Mouse (Mus musculus) lung, embryonic 14.5 days (tissue): ENCODE measurements around the gene B4galt1. TPM values are rescaled to one million over a fixed set of nuclear protein-coding genes. Genes with fewer than 3 reads are reported as not detected.

Experiments
- ATAC-seq: fragments of 200-750 bp; cut with Nextera tagmentation; 2 replicates; pipeline ENCODE4 v1.8.0; 2017; ENCODE audit warnings: mild to moderate bottlenecking, moderate TSS enrichment, moderate library complexity; ENCODE audit not compliant: insufficient read depth
- DNase-seq: peaks from one replicate; pipeline ENCODE4 v3.0.0-alpha.2; 2015
- H3K27ac ChIP-seq: fragments of 300-500 bp; sonication (generic); 2 replicates; pipeline ENCODE4 v1.5.1; 2014; ENCODE audit warnings: low read depth, mild to moderate bottlenecking, moderate library complexity
- H3K27me3 ChIP-seq: fragments of 300-500 bp; sonication (generic); 2 replicates; pipeline ENCODE4 v1.6.1; 2014; ENCODE audit warnings: low read length, control low read depth; ENCODE audit not compliant: insufficient read depth
- H3K36me3 ChIP-seq: fragments of 300-500 bp; sonication (generic); 2 replicates; pipeline ENCODE4 v1.6.1; 2014; ENCODE audit warnings: control low read depth; ENCODE audit not compliant: insufficient read depth
- H3K4me1 ChIP-seq: fragments of 300-500 bp; sonication (generic); 2 replicates; pipeline ENCODE4 v1.6.1; 2014; ENCODE audit warnings: antibody characterized with exemption, control low read depth; ENCODE audit not compliant: insufficient read depth
- H3K4me2 ChIP-seq: fragments of 300-500 bp; sonication (generic); 2 replicates; pipeline ENCODE4 v1.6.1; 2014; ENCODE audit warnings: mild to moderate bottlenecking
- H3K4me3 ChIP-seq: fragments of 300-500 bp; sonication (generic); 2 replicates; pipeline ENCODE4 v1.5.1; 2014; ENCODE audit warnings: low read depth, low read length
- H3K9ac ChIP-seq: fragments of 300-500 bp; sonication (generic); 2 replicates; pipeline ENCODE4 v1.6.1; 2014
- H3K9me3 ChIP-seq: fragments of 300-500 bp; sonication (generic); 2 replicates; pipeline ENCODE4 v1.6.1; 2016; ENCODE audit warnings: low read depth, low read length, control low read depth
- CTCF ChIP-seq: IDR thresholded peaks from 2 replicates; pipeline ENCODE4 v1.5.1; 2016; ENCODE audit warnings: antibody characterized with exemption, low read depth
- WGBS: fragments of 180-500 bp; shearing (Covaris S2); extraction: QIAGEN DNeasy Blood & Tissue Kit; methylation state at CpG from one replicate; pipeline ENCODE4 v1.1.7; 2014; 5-methylcytosine and 5-hydroxymethylcytosine counted together
- polyA plus RNA-seq: library from polyadenylated mRNA; unstranded; fragments of >200 nt; fragmentation: Nextera tagmentation; extraction: Ambion mirVana; gene quantifications from 2 replicates; pipeline ENCODE4 v1.2.1, GENCODE M21; 2014

The B4galt1 gene
- polyA plus RNA-seq = 64.4 and 66.5 TPM in 2 replicates

GRCm38 (mm10) chr4:40853565-40854386 is at the start of gene B4galt1:
Gene B4galt1 (minus strand): TSS chr4:40854005.
- Histone ChIP-seq H3K4me1 (peaks cover 20% of the 10 kb centered on the region), H3K27me3 (no peaks in the 10 kb centered on the region), H3K4me3 (peak within 1 kb of the TSS; percentile 77), H3K9me3 (no peaks in the 10 kb centered on the region), H3K36me3 (no peaks in the 10 kb centered on the region), H3K27ac (peak within 1 kb of the TSS; percentile 94), H3K4me2 (peak within 1 kb of the TSS; percentile 97), H3K9ac (peak within 1 kb of the TSS; percentile 90)
- TF ChIP-seq CTCF = no peak
- DNase-seq = peak; percentile 100
- ATAC-seq = peak; percentile 97
- WGBS = under 1% methylated on average over 77 of the region's 83 CpGs

- H3K27ac ChIP-seq = no peak overlapping the region
- H3K4me1 ChIP-seq = no peaks in the 10 kb centered on the region
- no peaks in the 10 kb centered on the region for H3K9me3 ChIP-seq
- no peak overlapping the region for H3K4me3 ChIP-seq
- H3K4me2 ChIP-seq = no peak overlapping the region
- DNase-seq (no peak), ATAC-seq (no peak)
- no peak overlapping the region for H3K9ac ChIP-seq
- no peaks in the 10 kb centered on the region for H3K36me3 ChIP-seq
- WGBS = 84% methylated on average over 4 of the region's 4 CpGs
- no peak for TF ChIP-seq CTCF
- no peaks in the 10 kb centered on the region for H3K27me3 ChIP-seq
Observed at GRCm38 (mm10) chr4:40900612-40901011, 46.8 kb upstream of the B4galt1 start.

- H3K9ac ChIP-seq = no peak overlapping the region
- ATAC-seq (no peak), DNase-seq (no peak)
- H3K27me3 ChIP-seq = no peaks in the 10 kb centered on the region
- H3K27ac ChIP-seq = no peak overlapping the region
- H3K9me3 ChIP-seq = no peaks in the 10 kb centered on the region
- 87% methylated on average over 3 of the region's 3 CpGs for WGBS
- no peak overlapping the region for H3K4me2 ChIP-seq
- H3K4me1 ChIP-seq = no peaks in the 10 kb centered on the region
- TF ChIP-seq CTCF = no peak
- no peaks in the 10 kb centered on the region for H3K36me3 ChIP-seq
- H3K4me3 ChIP-seq = no peak overlapping the region
Observed at GRCm38 (mm10) chr4:40900071-40900470, 46.3 kb upstream of the B4galt1 start.

- no peak for ATAC-seq
- Histone ChIP-seq H3K9me3 (no peaks in the 10 kb centered on the region), H3K4me2 (no peak overlapping the region), H3K4me3 (no peak overlapping the region), H3K27ac (no peak overlapping the region), H3K4me1 (no peaks in the 10 kb centered on the region), H3K27me3 (no peaks in the 10 kb centered on the region), H3K9ac (no peak overlapping the region), H3K36me3 (no peaks in the 10 kb centered on the region)
- WGBS = 72% methylated on average over 2 of the region's 2 CpGs
- DNase-seq = no peak
- no peak for TF ChIP-seq CTCF
Observed at GRCm38 (mm10) chr4:40899264-40899663, 45.5 kb upstream of the B4galt1 start.

- 70% methylated on average over 6 of the region's 6 CpGs for WGBS
- ATAC-seq = peak; percentile 75
- Histone ChIP-seq H3K27me3 (no peaks in the 10 kb centered on the region), H3K4me2 (no peak overlapping the region), H3K4me3 (no peak overlapping the region), H3K36me3 (no peaks in the 10 kb centered on the region), H3K4me1 (no peaks in the 10 kb centered on the region), H3K27ac (no peak overlapping the region), H3K9ac (no peak overlapping the region), H3K9me3 (no peaks in the 10 kb centered on the region)
- DNase-seq = peak; percentile 20
- TF ChIP-seq CTCF = no peak
Observed at GRCm38 (mm10) chr4:40898476-40899044, 44.8 kb upstream of the B4galt1 start.

- no peak overlapping the region for H3K4me2 ChIP-seq
- no peak overlapping the region for H3K4me3 ChIP-seq
- H3K36me3 ChIP-seq = no peaks in the 10 kb centered on the region
- H3K27me3 ChIP-seq = no peaks in the 10 kb centered on the region
- no peaks in the 10 kb centered on the region for H3K9me3 ChIP-seq
- no peak overlapping the region for H3K9ac ChIP-seq
- no peak overlapping the region for H3K27ac ChIP-seq
- TF ChIP-seq CTCF = no peak
- 97% methylated on average over 2 of the region's 2 CpGs for WGBS
- H3K4me1 ChIP-seq = no peaks in the 10 kb centered on the region
- DNase-seq (no peak), ATAC-seq (no peak)
Observed at GRCm38 (mm10) chr4:40895646-40896045, 41.8 kb upstream of the B4galt1 start.

GRCm38 (mm10) chr4:40895118-40895517 is 41.3 kb upstream of the B4galt1 start:
- WGBS = 82% methylated on average over 3 of the region's 3 CpGs
- DNase-seq (no peak), ATAC-seq (no peak)
- Histone ChIP-seq H3K4me2 (no peak overlapping the region), H3K9ac (no peak overlapping the region), H3K27ac (no peak overlapping the region), H3K4me1 (no peaks in the 10 kb centered on the region), H3K36me3 (no peaks in the 10 kb centered on the region), H3K27me3 (no peaks in the 10 kb centered on the region), H3K9me3 (no peaks in the 10 kb centered on the region), H3K4me3 (no peak overlapping the region)
- TF ChIP-seq CTCF = no peak
